Mouse (Mus musculus) subcutaneous adipose tissue, adult 2 months (tissue): ENCODE data around the gene Psen1. TPM values are rescaled to one million over a fixed set of nuclear protein-coding genes. Genes with fewer than 3 reads are reported as not detected.

ENCODE experiments used
- polyA plus RNA-seq: library from polyadenylated mRNA; depleted of rRNA; stranded (reverse); fragments of >200 nt; gene quantifications from 2 replicates; pipeline ENCODE4 v1.2.3, GENCODE M21; 2012; ENCODE audit warnings: low replicate concordance; rRNA removed

Psen1 gene
- 22.7 and 40.3 TPM in 2 replicates for polyA plus RNA-seq

GRCm38 (mm10) chr12:83687934-83688315 lies at the start of gene Psen1:
TSS of gene Psen1 (plus strand) at chr12:83688152.

DNA sequence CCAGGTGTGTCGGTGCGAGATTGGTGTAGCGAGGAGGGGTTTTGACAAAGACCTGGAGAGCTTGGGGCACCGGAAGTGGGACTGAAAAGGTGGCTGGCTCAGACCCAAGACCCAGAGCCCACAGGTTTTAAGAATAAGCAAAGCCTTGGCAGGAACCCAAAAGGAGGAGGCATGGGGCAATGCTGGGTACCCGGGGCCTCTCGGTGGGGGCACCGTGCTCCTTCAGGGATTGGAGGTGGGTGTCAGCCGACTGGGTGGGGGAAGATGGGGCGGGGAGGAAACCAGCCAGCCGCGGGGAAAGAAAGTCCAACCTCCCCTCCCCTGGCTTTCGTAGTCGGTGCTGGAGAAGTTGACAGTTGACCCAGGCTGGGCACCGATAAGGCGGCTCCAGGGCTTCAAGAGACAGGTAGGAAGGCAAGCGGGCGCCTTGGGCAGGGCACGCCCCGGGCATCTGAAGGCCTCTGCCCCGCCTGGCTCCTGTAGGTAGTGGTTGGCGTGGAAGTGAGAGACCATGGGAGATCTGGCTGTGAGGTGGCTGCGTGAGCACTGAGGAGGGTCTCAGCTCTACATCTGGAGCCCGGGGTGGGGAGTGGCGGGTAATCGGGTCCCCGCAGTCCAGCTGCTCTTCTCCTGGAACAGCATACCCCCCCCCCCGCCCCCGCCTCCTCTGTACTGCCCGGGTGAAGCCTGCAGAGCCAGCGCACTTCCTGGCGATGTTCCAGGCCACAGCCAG lies 75.5 kb downstream of the Psen1 start, which contains the start of gene Papln:
TSS of gene Papln (plus strand) at position 324 of the 733 bp plus-strand sequence.

Other genes starting within 250 kb of the Psen1 start
- gene Dpf3, start 200.4 kb upstream of the Psen1 start, polyA plus RNA-seq = 2.4 and 3.1 TPM in 2 replicates
- gene Dcaf4, start 167.7 kb upstream of the Psen1 start, polyA plus RNA-seq = 35.1 and 37.6 TPM in 2 replicates
- gene Zfyve1, start 90.9 kb upstream of the Psen1 start, polyA plus RNA-seq = 29.3 and 38.7 TPM in 2 replicates
- 17.2 and 33.4 TPM in 2 replicates for gene Rbm25, start 56.9 kb upstream of the Psen1 start, polyA plus RNA-seq
- 10.0 and 10.4 TPM in 2 replicates for gene Papln, start 75.5 kb downstream of the Psen1 start, polyA plus RNA-seq
- gene Numb, start 233.8 kb downstream of the Psen1 start, polyA plus RNA-seq = 53.2 and 55.1 TPM in 2 replicates